Mouse (Mus musculus): ENCODE measurements around the gene Ddx3x. TPM values are rescaled to one million over a fixed set of nuclear protein-coding genes. Genes with fewer than 3 reads are reported as not detected.
"Not testable (repeated sequence)": the region's sequence is repeated elsewhere in the genome, so short reads cannot be mapped to it uniquely, and the experiment has no call there.

Gene Ddx3x
- total and polyA plus RNA-seq, 3 experiments = 23.3 to 436 (median 355) TPM

DNA sequence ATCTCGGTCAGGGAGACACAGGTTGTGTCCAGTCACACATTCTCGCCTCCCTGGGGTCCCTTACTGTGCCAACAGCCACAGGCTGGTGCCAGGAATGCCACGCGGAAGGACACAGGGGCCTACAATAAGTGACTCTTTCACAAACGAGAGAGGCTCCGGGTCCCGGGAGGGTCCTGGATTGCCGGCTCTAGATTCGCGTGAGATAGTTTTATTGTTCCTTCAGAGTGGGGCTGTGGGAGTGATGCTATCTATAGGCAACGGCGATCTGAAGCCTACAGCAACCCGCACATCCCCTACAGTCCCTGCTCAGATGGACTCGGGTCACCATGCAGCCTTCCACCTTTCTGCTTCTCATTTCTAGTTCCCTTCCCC is 747 bp upstream of the Ddx3x start:
- no peaks in the 10 kb centered on the region for H3K27me3 ChIP-seq (ENCODE audit: insufficient read depth, low read length)
- no peak for TF ChIP-seq POLR2AphosphoS5 (IDR thresholded peaks at IDR 0.05; ENCODE audit: insufficient replicate concordance, low read depth, low read length)
- TF ChIP-seq GATA1 (IDR thresholded peaks at IDR 0.05; ENCODE audit: borderline replicate concordance, low read length) = no peak
- TF ChIP-seq GATA2 (IDR thresholded peaks at IDR 0.05; ENCODE audit: borderline replicate concordance, low read depth, low read length) = no peak
- TF ChIP-seq TAL1 (conservative IDR thresholded peaks at IDR 0.05; ENCODE audit: low read depth, low read length) = no peak
- TF ChIP-seq CTCF (IDR thresholded peaks at IDR 0.05; ENCODE audit: low read depth, low read length) = no peak
- peak overlapping the region; percentile 81 for H3K4me3 ChIP-seq (ENCODE audit: low read depth, low read length)
- peaks cover 3% of the 10 kb centered on the region; the same call in 1 of the 2 replicates for H3K4me1 ChIP-seq (ENCODE audit: insufficient read depth, low read depth, low read length)
- DNase-seq (ENCODE audit: low spot score) (no peak), ATAC-seq (ENCODE audit: extremely low read depth, insufficient number of reproducible peaks, low FRiP score, poor library complexity, severe bottlenecking) (no peak)
- H3K9me3 ChIP-seq (replicated peaks) = no peaks in the 10 kb centered on the region
- peaks cover 10% of the 10 kb centered on the region for H3K36me3 ChIP-seq (replicated peaks)

DNA sequence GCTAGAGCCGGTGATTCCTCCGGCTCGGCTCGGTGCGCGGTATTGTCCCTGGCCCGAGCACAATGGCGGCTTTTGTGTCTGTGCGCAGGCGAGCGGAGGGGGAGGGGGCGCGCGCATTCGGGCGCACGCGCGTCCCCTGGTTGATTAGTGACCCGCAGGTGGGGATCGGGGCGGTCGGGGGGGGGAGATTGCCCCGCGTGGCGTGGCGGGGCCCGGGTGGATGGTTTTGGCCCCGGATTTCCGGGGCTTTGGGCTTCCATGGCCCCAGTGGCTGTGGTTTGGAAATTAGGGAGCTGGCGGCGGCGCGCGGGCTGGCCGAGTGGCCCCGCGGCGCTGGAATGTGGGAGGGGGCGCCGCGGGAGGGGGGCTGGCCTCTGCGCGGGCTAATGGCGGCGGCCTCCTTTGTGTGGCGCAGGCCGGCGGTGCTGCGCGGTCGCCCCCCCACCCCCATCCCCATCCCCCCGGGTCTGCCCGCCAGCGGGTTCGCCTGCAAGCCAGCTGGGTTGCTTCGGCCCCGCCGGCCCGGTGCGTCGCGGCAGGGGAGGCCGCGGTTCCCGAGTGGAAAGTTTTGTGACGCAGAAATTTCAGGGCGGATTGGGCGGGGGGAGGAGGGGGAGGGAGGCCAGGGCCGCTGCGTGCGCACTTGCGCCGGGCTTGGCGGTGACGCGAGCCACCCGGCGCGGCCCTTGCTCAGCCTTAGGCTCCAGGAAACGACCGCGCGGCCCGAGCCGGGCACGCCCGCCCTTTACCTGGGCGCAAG is 739 bp downstream of the Ddx3x start:
- Histone ChIP-seq H3K9me3 (replicated peaks) (no peaks in the 10 kb centered on the region), H3K36me3 (replicated peaks) (peaks cover 13% of the 10 kb centered on the region), H3K4me3 (ENCODE audit: low read depth, low read length) (peak overlapping the region; percentile 81), H3K4me1 (ENCODE audit: insufficient read depth, low read depth, low read length) (peaks cover 3% of the 10 kb centered on the region; the same call in 1 of the 2 replicates), H3K27me3 (ENCODE audit: insufficient read depth, low read length) (no peaks in the 10 kb centered on the region)
- TF ChIP-seq GATA1 (IDR thresholded peaks at IDR 0.05; ENCODE audit: borderline replicate concordance, low read length) = no peak
- no peak for TF ChIP-seq POLR2AphosphoS5 (IDR thresholded peaks at IDR 0.05; ENCODE audit: insufficient replicate concordance, low read depth, low read length)
- no peak for ATAC-seq (ENCODE audit: extremely low read depth, insufficient number of reproducible peaks, low FRiP score, poor library complexity, severe bottlenecking)
- peak; percentile 50 for DNase-seq (ENCODE audit: low spot score)

DNA sequence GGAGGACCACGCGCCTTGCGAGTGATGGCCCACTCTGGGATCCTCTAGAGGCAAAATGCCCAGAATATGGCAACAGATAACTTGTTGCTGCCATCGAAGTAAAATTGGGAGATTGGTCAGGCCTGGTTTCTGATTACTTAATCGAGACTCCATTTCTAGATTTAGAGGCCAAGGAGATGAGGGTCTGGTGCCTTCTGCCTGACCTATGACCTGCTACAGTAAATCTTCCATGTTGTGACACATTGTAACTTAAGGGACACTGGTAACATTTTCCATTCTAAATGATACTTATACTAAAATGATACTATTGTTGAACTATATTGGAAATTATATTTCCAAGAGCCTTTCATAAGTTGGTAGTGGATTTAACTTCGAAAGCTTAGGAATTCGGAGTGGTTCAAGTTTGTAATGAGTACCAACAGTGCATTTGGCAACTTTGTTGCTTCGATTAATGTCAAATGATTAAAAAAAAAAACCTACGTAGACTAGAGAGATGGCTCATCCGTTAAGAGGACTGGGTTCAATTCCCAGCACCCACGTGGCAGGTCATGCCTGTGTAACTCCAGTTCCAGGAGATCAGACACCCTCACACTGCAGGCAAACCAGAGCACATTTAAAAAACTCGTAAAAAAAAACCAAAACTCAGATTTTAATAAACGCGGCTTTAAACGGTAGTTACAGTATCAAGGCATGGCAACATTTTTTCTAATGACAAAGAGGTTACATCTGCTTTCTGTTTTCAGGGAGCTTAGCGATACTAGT is 1.5 kb downstream of the Ddx3x start:
- ATAC-seq (ENCODE audit: extremely low read depth, insufficient number of reproducible peaks, low FRiP score, poor library complexity, severe bottlenecking) (no peak), DNase-seq (ENCODE audit: low spot score) (no peak)
- Histone ChIP-seq H3K9me3 (replicated peaks) (no peaks in the 10 kb centered on the region), H3K4me3 (ENCODE audit: low read depth, low read length) (peak overlapping the region; percentile 81), H3K36me3 (replicated peaks) (peaks cover 16% of the 10 kb centered on the region), H3K27me3 (ENCODE audit: insufficient read depth, low read length) (no peaks in the 10 kb centered on the region), H3K4me1 (ENCODE audit: insufficient read depth, low read depth, low read length) (peaks cover 3% of the 10 kb centered on the region; the same call in 1 of the 2 replicates)
- TF ChIP-seq GATA2 (IDR thresholded peaks at IDR 0.05; ENCODE audit: borderline replicate concordance, low read depth, low read length) (no peak), TAL1 (conservative IDR thresholded peaks at IDR 0.05; ENCODE audit: low read depth, low read length) (no peak)

DNA sequence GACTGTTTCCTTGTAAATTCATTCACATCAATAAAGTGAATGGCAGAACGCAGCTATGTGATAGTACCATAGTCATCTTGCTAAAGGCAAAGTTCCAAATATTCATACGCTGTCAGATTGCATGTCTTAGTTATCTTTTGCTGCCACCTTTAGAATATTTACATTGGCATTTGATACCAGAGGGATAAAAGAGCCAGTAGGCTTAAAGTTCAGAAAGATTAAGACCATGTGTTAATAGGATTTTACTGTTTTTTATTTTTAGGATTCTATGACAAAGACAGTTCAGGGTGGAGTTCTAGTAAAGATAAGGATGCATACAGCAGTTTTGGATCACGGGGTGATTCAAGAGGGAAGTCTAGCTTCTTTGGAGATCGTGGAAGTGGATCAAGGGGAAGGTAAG is 5.0 kb downstream of the Ddx3x start:
- H3K27me3 ChIP-seq (ENCODE audit: insufficient read depth, low read length) = no peaks in the 10 kb centered on the region
- no peak for ATAC-seq (ENCODE audit: extremely low read depth, insufficient number of reproducible peaks, low FRiP score, poor library complexity, severe bottlenecking)
- H3K9me3 ChIP-seq (replicated peaks) = no peaks in the 10 kb centered on the region
- peaks cover 46% of the 10 kb centered on the region for H3K36me3 ChIP-seq (replicated peaks)
- DNase-seq (ENCODE audit: low spot score) = no peak
- TF ChIP-seq CTCF (IDR thresholded peaks at IDR 0.05; ENCODE audit: low read depth, low read length) (no peak), GATA1 (IDR thresholded peaks at IDR 0.05; ENCODE audit: borderline replicate concordance, low read length) (no peak), POLR2AphosphoS5 (IDR thresholded peaks at IDR 0.05; ENCODE audit: insufficient replicate concordance, low read depth, low read length) (no peak), GATA2 (IDR thresholded peaks at IDR 0.05; ENCODE audit: borderline replicate concordance, low read depth, low read length) (no peak), TAL1 (conservative IDR thresholded peaks at IDR 0.05; ENCODE audit: low read depth, low read length) (no peak)
- H3K4me3 ChIP-seq (ENCODE audit: low read depth, low read length) = no peak overlapping the region
- H3K4me1 ChIP-seq (ENCODE audit: insufficient read depth, low read depth, low read length) = no peaks in the 10 kb centered on the region; the same call in 1 of the 2 replicates

DNA sequence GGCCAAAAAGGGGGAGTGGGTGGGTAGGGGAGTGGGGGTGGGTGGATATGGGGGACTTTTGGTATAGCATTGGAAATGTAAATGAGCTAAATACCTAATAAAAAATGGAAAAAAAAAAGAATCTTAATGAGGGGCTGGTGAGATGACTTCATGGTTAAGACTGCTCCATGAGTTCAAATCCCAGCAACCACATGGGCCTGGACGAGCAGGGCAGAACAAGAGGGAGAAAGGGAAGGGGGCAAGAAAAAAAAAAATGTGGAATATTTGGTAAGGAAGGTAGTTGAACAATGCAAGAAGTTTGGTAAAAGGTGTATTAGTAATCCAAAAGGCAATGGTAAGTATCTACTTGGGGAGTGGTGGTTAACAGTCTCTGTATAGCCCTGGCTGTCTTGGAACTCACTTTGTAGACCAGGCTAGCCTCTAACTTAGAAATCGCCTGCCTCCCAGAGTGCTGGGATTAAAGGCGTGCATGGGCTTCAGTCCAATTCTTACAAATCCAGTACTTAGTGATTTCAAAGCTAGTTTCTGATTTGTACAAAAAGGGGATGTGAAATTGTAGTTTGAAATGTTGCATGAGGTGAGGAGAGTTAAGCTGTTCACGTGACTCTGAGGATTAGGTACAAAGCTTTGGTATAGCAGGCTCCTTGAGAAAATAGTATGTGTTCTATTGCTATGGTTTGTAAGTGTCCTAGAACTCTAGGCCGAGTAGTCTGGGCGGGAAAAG is 13.9 kb downstream of the Ddx3x start:
- no peak for ATAC-seq (ENCODE audit: extremely low read depth, insufficient number of reproducible peaks, low FRiP score, poor library complexity, severe bottlenecking)
- Histone ChIP-seq H3K9me3 (replicated peaks) (no peaks in the 10 kb centered on the region), H3K36me3 (replicated peaks) (peaks cover 21% of the 10 kb centered on the region), H3K4me3 (ENCODE audit: low read depth, low read length) (no peak overlapping the region), H3K4me1 (ENCODE audit: insufficient read depth, low read depth, low read length) (no peaks in the 10 kb centered on the region), H3K27me3 (ENCODE audit: insufficient read depth, low read length) (no peaks in the 10 kb centered on the region)
- TF ChIP-seq TAL1 (conservative IDR thresholded peaks at IDR 0.05; ENCODE audit: low read depth, low read length) (no peak), GATA2 (IDR thresholded peaks at IDR 0.05; ENCODE audit: borderline replicate concordance, low read depth, low read length) (no peak), CTCF (IDR thresholded peaks at IDR 0.05; ENCODE audit: low read depth, low read length) (no peak), GATA1 (IDR thresholded peaks at IDR 0.05; ENCODE audit: borderline replicate concordance, low read length) (no peak), POLR2AphosphoS5 (IDR thresholded peaks at IDR 0.05; ENCODE audit: insufficient replicate concordance, low read depth, low read length) (no peak)
- no peak for DNase-seq (ENCODE audit: low spot score)

DNA sequence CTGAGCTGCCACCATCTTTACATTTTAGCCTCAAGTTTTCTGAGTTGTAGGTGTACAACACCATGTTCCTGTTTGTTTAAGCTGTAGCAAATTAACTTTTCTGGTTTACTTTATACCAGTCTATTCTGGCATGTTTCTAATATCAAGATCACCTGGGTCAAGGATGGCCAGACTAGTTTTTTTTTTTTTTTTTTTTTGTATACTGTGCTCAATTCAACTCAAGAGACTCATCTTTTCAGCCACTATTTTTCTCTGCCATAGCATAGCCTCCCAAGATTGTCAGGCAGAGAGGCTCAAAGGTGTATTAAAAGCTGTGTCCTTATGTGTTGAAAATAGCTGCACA is 14.4 kb downstream of the Ddx3x start:
- H3K4me1 ChIP-seq (ENCODE audit: insufficient read depth, low read depth, low read length) = no peaks in the 10 kb centered on the region
- peaks cover 16% of the 10 kb centered on the region for H3K36me3 ChIP-seq (replicated peaks)
- TF ChIP-seq GATA2 (IDR thresholded peaks at IDR 0.05; ENCODE audit: borderline replicate concordance, low read depth, low read length) (no peak), TAL1 (conservative IDR thresholded peaks at IDR 0.05; ENCODE audit: low read depth, low read length) (no peak), CTCF (IDR thresholded peaks at IDR 0.05; ENCODE audit: low read depth, low read length) (no peak), POLR2AphosphoS5 (IDR thresholded peaks at IDR 0.05; ENCODE audit: insufficient replicate concordance, low read depth, low read length) (no peak), GATA1 (IDR thresholded peaks at IDR 0.05; ENCODE audit: borderline replicate concordance, low read length) (no peak)
- no peaks in the 10 kb centered on the region for H3K9me3 ChIP-seq (replicated peaks)
- H3K27me3 ChIP-seq (ENCODE audit: insufficient read depth, low read length) = no peaks in the 10 kb centered on the region
- DNase-seq (ENCODE audit: low spot score) (no peak), ATAC-seq (ENCODE audit: extremely low read depth, insufficient number of reproducible peaks, low FRiP score, poor library complexity, severe bottlenecking) (no peak)
- no peak overlapping the region for H3K4me3 ChIP-seq (ENCODE audit: low read depth, low read length)

DNA sequence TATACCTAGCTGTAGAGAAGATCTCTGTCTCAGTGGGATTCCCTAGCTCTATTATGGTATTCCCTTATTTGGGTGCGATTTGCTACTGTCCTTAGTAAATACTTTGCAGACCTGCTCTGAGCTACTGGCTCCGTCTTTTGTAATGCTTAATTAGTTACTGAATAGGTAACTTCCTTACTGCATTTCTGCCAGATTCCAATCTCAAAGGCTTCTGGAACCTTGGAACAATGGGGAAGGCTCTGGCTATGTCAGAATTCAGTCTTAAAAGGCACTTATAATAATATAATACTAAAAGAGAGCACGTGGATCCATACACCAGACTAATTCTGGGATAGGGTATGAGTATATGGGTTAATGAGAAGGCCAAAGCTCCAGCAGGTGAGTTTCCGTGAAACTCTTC is 15.5 kb downstream of the Ddx3x start:
- ATAC-seq (ENCODE audit: extremely low read depth, insufficient number of reproducible peaks, low FRiP score, poor library complexity, severe bottlenecking); H3K36me3 ChIP-seq (replicated peaks); H3K4me1 ChIP-seq (ENCODE audit: insufficient read depth, low read depth, low read length); H3K4me3 ChIP-seq (ENCODE audit: low read depth, low read length); H3K9me3 ChIP-seq (replicated peaks); DNase-seq (ENCODE audit: low spot score); H3K27me3 ChIP-seq (ENCODE audit: insufficient read depth, low read length): not testable (repeated sequence)
